ENCODE assay signal across 15 mouse cellular contexts in the genomic region with DNA sequence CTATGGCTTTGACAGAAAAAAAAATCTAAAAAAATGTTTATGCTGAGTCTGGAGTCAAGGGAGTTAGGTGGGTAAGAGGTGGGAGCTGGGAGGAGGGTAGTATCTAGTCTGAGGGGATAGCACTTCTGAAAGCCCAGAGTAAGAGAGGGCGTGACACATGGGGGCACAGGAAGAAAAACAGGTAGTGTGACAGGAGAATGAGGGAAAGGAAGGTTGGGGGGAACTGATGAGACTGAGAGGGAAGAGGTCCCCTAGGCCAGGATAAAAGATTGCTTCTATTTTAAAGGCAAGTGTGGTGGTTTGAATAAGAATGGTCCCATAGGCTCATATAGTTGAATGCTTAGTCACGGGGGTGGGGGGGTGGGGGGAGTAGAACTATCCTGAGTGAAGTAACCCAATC.
"Had no signal": no experiment of that assay in that cellular context is flagged by ENCODE, and none has a peak within 500 bp of the region (broad histone marks: within the 10 kb centered on the region; RNA-seq: fewer than 3 reads in every experiment).

No protein-coding gene starts in this region.

- DNase-seq: retina, postnatal 1 day; right cerebral cortex, adult 18-20 months; right cerebral cortex, postnatal 14 days; right cerebral cortex, postnatal 25 days; right cerebral cortex, postnatal 4 days; spleen, adult 18-20 months; thymus, adult 18-20 months; thymus, adult 2 months; thymus, postnatal 14 days; thymus, postnatal 25 days; thymus, postnatal 36 days; thymus, postnatal 4 days had no signal

- H3K4me2 ChIP-seq: neural tube, embryonic 15.5 days; stomach, embryonic 15.5 days had no signal

- H3K27ac ChIP-seq: neural tube, embryonic 15.5 days; stomach, embryonic 15.5 days; stomach, postnatal 0 days had no signal

- H3K27me3 ChIP-seq: neural tube, embryonic 15.5 days; stomach, embryonic 15.5 days had no signal

- H3K36me3 ChIP-seq: neural tube, embryonic 15.5 days; stomach, embryonic 15.5 days had no signal

- H3K9me3 ChIP-seq: neural tube, embryonic 15.5 days; stomach, embryonic 15.5 days had no signal

- H3K9ac ChIP-seq: neural tube, embryonic 15.5 days; stomach, embryonic 15.5 days had no signal

- H3K4me1 ChIP-seq: neural tube, embryonic 15.5 days; stomach, embryonic 15.5 days had no signal

- H3K4me3 ChIP-seq: neural tube, embryonic 15.5 days; stomach, embryonic 15.5 days had no signal
